In genomic region chr7:63912924-63913723, GRCm38 (mm10) we compare ENCODE assay signal across 9 mouse cellular contexts. TPM values are rescaled to one million over a fixed set of nuclear protein-coding genes. Genes with fewer than 3 reads are reported as not detected.
DNase-seq lines count a peak whose midpoint lies in the region; ATAC-seq and TF ChIP-seq lines count a peak whose summit lies in the region.
"Had no signal": no experiment of that assay in that cellular context is flagged by ENCODE, and none has a peak within 500 bp of the region (broad histone marks: within the 10 kb centered on the region; RNA-seq: fewer than 3 reads in every experiment).

No protein-coding gene starts in this region.

- H3K4me2 ChIP-seq in forebrain, embryonic 16.5 days (ENCODE audit: low read length) = no peak overlapping the region
- no peak overlapping the region for H3K4me2 ChIP-seq in liver, embryonic 15.5 days
- H3K4me2 ChIP-seq in liver, embryonic 11.5 days = no peak overlapping the region; the same call in 1 of the 2 replicates
- no peak overlapping the region for H3K4me2 ChIP-seq in forebrain, embryonic 11.5 days (ENCODE audit: low read depth, low read length, severe bottlenecking)
- no peak overlapping the region for H3K4me2 ChIP-seq in midbrain, postnatal 0 days (ENCODE audit: low read depth, low read length, poor library complexity, severe bottlenecking)

- peak overlapping the region; percentile 76 for H3K27ac ChIP-seq in forebrain, embryonic 10.5 days
- no peak overlapping the region for H3K27ac ChIP-seq in forebrain, embryonic 16.5 days (ENCODE audit: low read length)
- H3K27ac ChIP-seq in liver, embryonic 15.5 days (replicated peaks) = peak overlapping the region; percentile 72; the same call in 1 of the 2 replicates
- no peak overlapping the region for H3K27ac ChIP-seq in liver, embryonic 11.5 days (ENCODE audit: low read depth, low read length)
- no peak overlapping the region for H3K27ac ChIP-seq in forebrain, embryonic 11.5 days (ENCODE audit: low read depth, low read length)
- H3K27ac ChIP-seq in midbrain, postnatal 0 days (ENCODE audit: low read depth, low read length) = no peak overlapping the region

- TF ChIP-seq CTCF in midbrain, postnatal 0 days (IDR thresholded peaks at IDR 0.05) = peak; percentile 35; the same call in 1 of the 2 replicates

- H3K9me3 ChIP-seq in forebrain, embryonic 10.5 days = no peaks in the 10 kb centered on the region
- H3K9me3 ChIP-seq in forebrain, embryonic 16.5 days (ENCODE audit: control insufficient read depth, low read length) = no peaks in the 10 kb centered on the region
- no peaks in the 10 kb centered on the region for H3K9me3 ChIP-seq in liver, embryonic 15.5 days (replicated peaks)
- no peaks in the 10 kb centered on the region for H3K9me3 ChIP-seq in liver, embryonic 11.5 days (ENCODE audit: control insufficient read depth, low read length)
- no peaks in the 10 kb centered on the region for H3K9me3 ChIP-seq in forebrain, embryonic 11.5 days (ENCODE audit: control insufficient read depth, low read length)
- no peaks in the 10 kb centered on the region for H3K9me3 ChIP-seq in midbrain, postnatal 0 days (ENCODE audit: low read length)

- peaks cover 69% of the 10 kb centered on the region for H3K4me1 ChIP-seq in forebrain, embryonic 10.5 days
- peaks cover 42% of the 10 kb centered on the region for H3K4me1 ChIP-seq in forebrain, embryonic 16.5 days (replicated peaks; ENCODE audit: control insufficient read depth, insufficient read depth, low read length)
- peaks cover 94% of the 10 kb centered on the region for H3K4me1 ChIP-seq in liver, embryonic 15.5 days (replicated peaks)
- H3K4me1 ChIP-seq in liver, embryonic 11.5 days (replicated peaks; ENCODE audit: control insufficient read depth, insufficient read depth, low read length) = peaks cover 56% of the 10 kb centered on the region
- peaks cover 21% of the 10 kb centered on the region for H3K4me1 ChIP-seq in forebrain, embryonic 11.5 days (replicated peaks; ENCODE audit: control insufficient read depth, insufficient read depth, low read length)
- peaks cover 17% of the 10 kb centered on the region for H3K4me1 ChIP-seq in midbrain, postnatal 0 days (ENCODE audit: insufficient read depth, low read length)

- peaks cover 7% of the 10 kb centered on the region; the same call in 1 of the 2 replicates for H3K36me3 ChIP-seq in forebrain, embryonic 10.5 days (replicated peaks)
- H3K36me3 ChIP-seq in forebrain, embryonic 16.5 days (ENCODE audit: control insufficient read depth, insufficient read depth) = no peaks in the 10 kb centered on the region
- no peaks in the 10 kb centered on the region for H3K36me3 ChIP-seq in liver, embryonic 15.5 days (replicated peaks)
- no peaks in the 10 kb centered on the region for H3K36me3 ChIP-seq in liver, embryonic 11.5 days (ENCODE audit: control insufficient read depth, insufficient read depth, low read length)
- H3K36me3 ChIP-seq in forebrain, embryonic 11.5 days (ENCODE audit: control insufficient read depth, insufficient read depth, low read length) = no peaks in the 10 kb centered on the region
- no peaks in the 10 kb centered on the region for H3K36me3 ChIP-seq in midbrain, postnatal 0 days (ENCODE audit: insufficient read depth, low read length)

- 26% methylated on average over 12 of the region's 12 CpGs for WGBS in forebrain, embryonic 10.5 days
- WGBS in forebrain, embryonic 16.5 days = 27% methylated on average over 12 of the region's 12 CpGs
- 69% methylated on average over 12 of the region's 12 CpGs for WGBS in liver, embryonic 15.5 days (ENCODE audit: insufficient replicate concordance)
- WGBS in liver, embryonic 11.5 days = 58% methylated on average over 12 of the region's 12 CpGs
- WGBS in forebrain, embryonic 11.5 days = 14% methylated on average over 12 of the region's 12 CpGs
- WGBS in midbrain, postnatal 0 days = 31% methylated on average over 12 of the region's 12 CpGs

- no peak overlapping the region for H3K9ac ChIP-seq in forebrain, embryonic 16.5 days (replicated peaks; ENCODE audit: low read depth, low read length)
- no peak overlapping the region for H3K9ac ChIP-seq in liver, embryonic 15.5 days
- H3K9ac ChIP-seq in liver, embryonic 11.5 days (ENCODE audit: low read depth, low read length) = no peak overlapping the region
- no peak overlapping the region for H3K9ac ChIP-seq in forebrain, embryonic 11.5 days (ENCODE audit: low read length)
- no peak overlapping the region for H3K9ac ChIP-seq in midbrain, postnatal 0 days (replicated peaks; ENCODE audit: low read length, poor library complexity, severe bottlenecking)

- ATAC-seq in forebrain, embryonic 16.5 days = no peak
- no peak for ATAC-seq in liver, embryonic 15.5 days (ENCODE audit: insufficient read depth)
- no peak for ATAC-seq in liver, embryonic 11.5 days (replicated peaks; ENCODE audit: low FRiP score)
- peak; percentile 32 for ATAC-seq in forebrain, embryonic 11.5 days (replicated peaks; ENCODE audit: low FRiP score)
- no peak for ATAC-seq in midbrain, postnatal 0 days (ENCODE audit: low FRiP score)

- DNase-seq in forebrain, embryonic 10.5 days (ENCODE audit: extremely low spot score, low spot score) = peak; percentile 39
- no peak for DNase-seq in liver, embryonic 11.5 days (ENCODE audit: low spot score)
- DNase-seq in forebrain, embryonic 11.5 days (ENCODE audit: low spot score) = no peak
- DNase-seq in midbrain, postnatal 0 days (ENCODE audit: low spot score) = no peak
- DNase-seq in Muller cell, postnatal 12 days (ENCODE audit: inconsistent ontology term) = no peak
- DNase-seq in layer of hippocampus, postnatal 14 days (ENCODE audit: low spot score in 2 of 2) = no peak
- DNase-seq: layer of hippocampus, postnatal 36 days had no signal

- H3K27me3 ChIP-seq in forebrain, embryonic 10.5 days (ENCODE audit: poor library complexity, severe bottlenecking) = no peaks in the 10 kb centered on the region
- H3K27me3 ChIP-seq in forebrain, embryonic 16.5 days (replicated peaks; ENCODE audit: control insufficient read depth, insufficient read depth, low read length) = no peaks in the 10 kb centered on the region
- H3K27me3 ChIP-seq in liver, embryonic 15.5 days = no peaks in the 10 kb centered on the region
- H3K27me3 ChIP-seq in liver, embryonic 11.5 days (replicated peaks; ENCODE audit: control insufficient read depth, insufficient read depth, low read length) = no peaks in the 10 kb centered on the region
- H3K27me3 ChIP-seq in forebrain, embryonic 11.5 days (ENCODE audit: control insufficient read depth, insufficient read depth, low read length) = no peaks in the 10 kb centered on the region
- H3K27me3 ChIP-seq in midbrain, postnatal 0 days (ENCODE audit: insufficient read depth, low read length) = no peaks in the 10 kb centered on the region

- peak overlapping the region; percentile 8 for H3K4me3 ChIP-seq in forebrain, embryonic 10.5 days
- H3K4me3 ChIP-seq in forebrain, embryonic 16.5 days (replicated peaks; ENCODE audit: low read length) = no peak overlapping the region
- no peak overlapping the region for H3K4me3 ChIP-seq in liver, embryonic 15.5 days (replicated peaks)
- no peak overlapping the region for H3K4me3 ChIP-seq in liver, embryonic 11.5 days (ENCODE audit: low read depth, low read length)
- no peak overlapping the region for H3K4me3 ChIP-seq in forebrain, embryonic 11.5 days (ENCODE audit: low read depth, low read length)
- no peak overlapping the region for H3K4me3 ChIP-seq in midbrain, postnatal 0 days (ENCODE audit: low read depth, low read length)

RNA-seq across cellular contexts. Expression of gene E030018B13Rik, which starts 3.5 kb away (rescaled TPM):
- polyA plus RNA-seq in forebrain, embryonic 10.5 days (2016; fragmentation: Nextera tagmentation; extraction: Ambion mirVana) = 0.21 TPM in 1 of 2 replicates, not detected in the other
- 0.35 TPM in 1 of 2 replicates, not detected in the other for polyA plus RNA-seq in forebrain, embryonic 16.5 days (2015; fragmentation: Nextera tagmentation; extraction: Ambion mirVana)
- not detected in 2 replicates for polyA plus RNA-seq in liver, embryonic 15.5 days (2015; fragmentation: Nextera tagmentation; extraction: Ambion mirVana)
- 0.25 TPM in 1 of 2 replicates, not detected in the other for polyA plus RNA-seq in liver, embryonic 11.5 days (2014; fragmentation: Nextera tagmentation; extraction: Ambion mirVana)
- polyA plus RNA-seq in forebrain, embryonic 11.5 days (2014; fragmentation: Nextera tagmentation; extraction: Ambion mirVana) = not detected in 2 replicates
- not detected in 2 replicates for total RNA-seq in midbrain, postnatal 0 days (2014; rRNA removed)
- not detected in 2 replicates for polyA plus RNA-seq in midbrain, postnatal 0 days (2015; fragmentation: Nextera tagmentation; extraction: Ambion mirVana)
- total RNA-seq in layer of hippocampus, postnatal 14 days (2021) = not detected
- total RNA-seq: layer of hippocampus, postnatal 36 days had no signal

RNA-seq across cellular contexts. Expression of gene Klf13, which starts 25.6 kb away (rescaled TPM):
- polyA plus RNA-seq in forebrain, embryonic 10.5 days (2016; fragmentation: Nextera tagmentation; extraction: Ambion mirVana) = 23.1 and 23.8 TPM in 2 replicates
- 31.1 and 33.7 TPM in 2 replicates for polyA plus RNA-seq in forebrain, embryonic 16.5 days (2015; fragmentation: Nextera tagmentation; extraction: Ambion mirVana)
- 15.3 and 15.6 TPM in 2 replicates for polyA plus RNA-seq in liver, embryonic 15.5 days (2015; fragmentation: Nextera tagmentation; extraction: Ambion mirVana)
- 20.0 and 20.9 TPM in 2 replicates for polyA plus RNA-seq in liver, embryonic 11.5 days (2014; fragmentation: Nextera tagmentation; extraction: Ambion mirVana)
- polyA plus RNA-seq in forebrain, embryonic 11.5 days (2014; fragmentation: Nextera tagmentation; extraction: Ambion mirVana) = 26.6 and 28.1 TPM in 2 replicates
- total RNA-seq in midbrain, postnatal 0 days (2014; rRNA removed) = 26.6 and 26.7 TPM in 2 replicates
- 19.7 and 21.5 TPM in 2 replicates for polyA plus RNA-seq in midbrain, postnatal 0 days (2015; fragmentation: Nextera tagmentation; extraction: Ambion mirVana)
- 100 to 1,000 TPM; 170 to 173 TPM for total RNA-seq in layer of hippocampus, postnatal 14 days (2021)

Comparison
In these comparisons a context has a peak if more than half of its experiments do, and no peak if none do; other contexts are left out.
1. H3K27ac ChIP-seq: peak in forebrain, embryonic 10.5 days (single experiment) and liver, embryonic 15.5 days (single experiment); none in forebrain, embryonic 16.5 days (single experiment), liver, embryonic 11.5 days (single experiment), forebrain, embryonic 11.5 days (single experiment) and midbrain, postnatal 0 days (single experiment).